Mouse (Mus musculus): ENCODE measurements around the gene Gpr88. TPM values are rescaled to one million over a fixed set of nuclear protein-coding genes. Genes with fewer than 3 reads are reported as not detected.

Gene Gpr88
- total and polyA plus RNA-seq, 3 experiments: not detected

GRCm38 (mm10) chr3:116227383-116227782, 25.9 kb downstream of the Gpr88 start:
- Histone ChIP-seq H3K9ac (ENCODE audit: insufficient read depth, low read depth) (no peak overlapping the region), H3K4me1 (ENCODE audit: control insufficient read depth in 1 of 2, insufficient read depth in 2 of 2) (peaks cover 7 to 43% of the 10 kb centered on the region in 2 experiments), H3K4me3 (replicated peaks in 1 of 3; ENCODE audit: low read depth in 2 of 3, low read length in 2 of 3, poor library complexity in 1 of 3) (no peak overlapping the region), H3K79me2 (replicated peaks; ENCODE audit: control insufficient read depth, extremely low read depth, insufficient read depth, poor library complexity, severe bottlenecking) (no peaks in the 10 kb centered on the region), H3K27ac (ENCODE audit: insufficient read depth, low read depth) (no peak overlapping the region), H3K36me3 (replicated peaks in 1 of 2; ENCODE audit: control insufficient read depth in 1 of 2, insufficient read depth in 1 of 2, low read length in 1 of 2) (no peaks in the 10 kb centered on the region), H3K4me2 (ENCODE audit: insufficient read depth, low read depth, poor library complexity, severe bottlenecking) (no peak overlapping the region), H3K27me3 (replicated peaks) (no peaks in the 10 kb centered on the region), H3K9me3 (replicated peaks; ENCODE audit: low read length) (no peaks in the 10 kb centered on the region)
- in situ Hi-C loops (cut with MboI; ENCODE audit: low pct_ligation_motif_present, low pct_unique_long_range_greater_than_20kb, low sequenced_read_pairs): no loop called here
- TF ChIP-seq MAX (IDR thresholded peaks at IDR 0.05; ENCODE audit: low read length): no peak
- TF ChIP-seq ZNF384 (IDR thresholded peaks at IDR 0.05; ENCODE audit: low read depth, low read length): peak; percentile 72
- TF ChIP-seq ETS1 (conservative IDR thresholded peaks at IDR 0.05; ENCODE audit: low read depth, low read length): no peak
- no peak for TF ChIP-seq TCF12 (IDR thresholded peaks at IDR 0.05; ENCODE audit: low read depth, low read length)
- dilution Hi-C loops (cut with MboI; ENCODE audit: extremely low pct_ligation_motif_present, extremely low pct_unique_long_range_greater_than_20kb, low sequenced_read_pairs): no loop called here
- no peak for DNase-seq (ENCODE audit: extremely low read depth)

- DNase-seq (ENCODE audit: extremely low read depth): no peak
- Histone ChIP-seq H3K4me3 (replicated peaks in 1 of 3; ENCODE audit: low read depth in 2 of 3, low read length in 2 of 3, poor library complexity in 1 of 3) (no peak overlapping the region), H3K9me3 (replicated peaks; ENCODE audit: low read length) (no peaks in the 10 kb centered on the region), H3K9ac (ENCODE audit: insufficient read depth, low read depth) (no peak overlapping the region), H3K27ac (ENCODE audit: insufficient read depth, low read depth) (no peak overlapping the region), H3K36me3 (replicated peaks in 1 of 2; ENCODE audit: control insufficient read depth in 1 of 2, insufficient read depth in 1 of 2, low read length in 1 of 2) (no peaks in the 10 kb centered on the region), H3K4me2 (ENCODE audit: insufficient read depth, low read depth, poor library complexity, severe bottlenecking) (no peak overlapping the region), H3K27me3 (replicated peaks) (no peaks in the 10 kb centered on the region), H3K79me2 (replicated peaks; ENCODE audit: control insufficient read depth, extremely low read depth, insufficient read depth, poor library complexity, severe bottlenecking) (no peaks in the 10 kb centered on the region), H3K4me1 (ENCODE audit: control insufficient read depth in 1 of 2, insufficient read depth in 2 of 2) (peaks cover 10 to 43% of the 10 kb centered on the region in 2 experiments)
- in situ Hi-C loops (cut with MboI; ENCODE audit: low pct_ligation_motif_present, low pct_unique_long_range_greater_than_20kb, low sequenced_read_pairs) (no loop called here), dilution Hi-C loops (cut with MboI; ENCODE audit: extremely low pct_ligation_motif_present, extremely low pct_unique_long_range_greater_than_20kb, low sequenced_read_pairs) (no loop called here)
- TF ChIP-seq CHD1 (IDR thresholded peaks at IDR 0.05; ENCODE audit: low read depth, low read length) (no peak), TBP (conservative IDR thresholded peaks at IDR 0.05; ENCODE audit: low read depth, low read length) (0 out of 2 replicates have a peak, but pooled peaks have one; percentile 55)
These were observed 26.4 kb downstream of the Gpr88 start for GRCm38 (mm10) chr3:116226915-116227314.

GRCm38 (mm10) chr3:116222511-116223243, 30.6 kb downstream of the Gpr88 start:
- no peak overlapping the region for H3K9ac ChIP-seq (ENCODE audit: insufficient read depth, low read depth)
- H3K9me3 ChIP-seq (replicated peaks; ENCODE audit: low read length): no peaks in the 10 kb centered on the region
- peak overlapping the region; percentile 98 for H3K4me2 ChIP-seq (ENCODE audit: insufficient read depth, low read depth, poor library complexity, severe bottlenecking)
- H3K4me1 ChIP-seq (ENCODE audit: control insufficient read depth in 1 of 2, insufficient read depth in 2 of 2): peaks cover 5 to 23% of the 10 kb centered on the region in 2 experiments; a peak in 3 of 4 replicates
- H3K36me3 ChIP-seq (replicated peaks in 1 of 2; ENCODE audit: control insufficient read depth in 1 of 2, insufficient read depth in 1 of 2, low read length in 1 of 2): no peaks in the 10 kb centered on the region
- no peaks in the 10 kb centered on the region for H3K27me3 ChIP-seq (replicated peaks)
- TF ChIP-seq TBP (conservative IDR thresholded peaks at IDR 0.05; ENCODE audit: low read depth, low read length) (no peak), EP300 (IDR thresholded peaks at IDR 0.05; ENCODE audit: low read length) (peak; percentile 40; the same call in 1 of the 2 replicates), BHLHE40 (IDR thresholded peaks at IDR 0.05; ENCODE audit: low read depth, low read length) (peak; percentile 42), ZNF384 (IDR thresholded peaks at IDR 0.05; ENCODE audit: low read depth, low read length) (no peak), JUND (conservative IDR thresholded peaks at IDR 0.05; ENCODE audit: low read depth, low read length) (peak; percentile 35; the same call in 1 of the 2 replicates), JUN (IDR thresholded peaks at IDR 0.05; ENCODE audit: insufficient read depth, low read depth, low read length) (peak; percentile 60), ETS1 (conservative IDR thresholded peaks at IDR 0.05; ENCODE audit: low read depth, low read length) (peak; percentile 35; the same call in 1 of the 2 replicates), TCF12 (IDR thresholded peaks at IDR 0.05; ENCODE audit: low read depth, low read length) (0 out of 2 replicates have a peak, but pooled peaks have one; percentile 37), USF2 (conservative IDR thresholded peaks at IDR 0.05; ENCODE audit: low read depth, low read length) (no peak)
- in situ Hi-C loops (cut with MboI; ENCODE audit: low pct_ligation_motif_present, low pct_unique_long_range_greater_than_20kb, low sequenced_read_pairs): loop anchor here (25.0 kb wide), 1 partner anchor 160 kb away; no protein-coding TSS in a partner anchor
- H3K27ac ChIP-seq (ENCODE audit: insufficient read depth, low read depth): no peak overlapping the region
- dilution Hi-C loops (cut with MboI; ENCODE audit: extremely low pct_ligation_motif_present, extremely low pct_unique_long_range_greater_than_20kb, low sequenced_read_pairs): no loop called here
- H3K79me2 ChIP-seq (replicated peaks; ENCODE audit: control insufficient read depth, extremely low read depth, insufficient read depth, poor library complexity, severe bottlenecking): no peaks in the 10 kb centered on the region
- DNase-seq (ENCODE audit: extremely low read depth): peak; percentile 58
- peak overlapping the region in 1 of 3 experiments; percentile 36 for H3K4me3 ChIP-seq (replicated peaks in 1 of 3; ENCODE audit: low read depth in 2 of 3, low read length in 2 of 3, poor library complexity in 1 of 3)
